Mouse (Mus musculus) CH12F3 (cell line): Measurements from ENCODE around the gene Zg16.

Experiments
- in situ Hi-C: fragments of 300-500 bp; cut with MboI; formaldehyde crosslinking; loops from 2 replicates; pipeline ENCODE4 v1.14.3; 2020; ENCODE audit warnings: low sequenced_read_pairs

Zg16 gene

DNA sequence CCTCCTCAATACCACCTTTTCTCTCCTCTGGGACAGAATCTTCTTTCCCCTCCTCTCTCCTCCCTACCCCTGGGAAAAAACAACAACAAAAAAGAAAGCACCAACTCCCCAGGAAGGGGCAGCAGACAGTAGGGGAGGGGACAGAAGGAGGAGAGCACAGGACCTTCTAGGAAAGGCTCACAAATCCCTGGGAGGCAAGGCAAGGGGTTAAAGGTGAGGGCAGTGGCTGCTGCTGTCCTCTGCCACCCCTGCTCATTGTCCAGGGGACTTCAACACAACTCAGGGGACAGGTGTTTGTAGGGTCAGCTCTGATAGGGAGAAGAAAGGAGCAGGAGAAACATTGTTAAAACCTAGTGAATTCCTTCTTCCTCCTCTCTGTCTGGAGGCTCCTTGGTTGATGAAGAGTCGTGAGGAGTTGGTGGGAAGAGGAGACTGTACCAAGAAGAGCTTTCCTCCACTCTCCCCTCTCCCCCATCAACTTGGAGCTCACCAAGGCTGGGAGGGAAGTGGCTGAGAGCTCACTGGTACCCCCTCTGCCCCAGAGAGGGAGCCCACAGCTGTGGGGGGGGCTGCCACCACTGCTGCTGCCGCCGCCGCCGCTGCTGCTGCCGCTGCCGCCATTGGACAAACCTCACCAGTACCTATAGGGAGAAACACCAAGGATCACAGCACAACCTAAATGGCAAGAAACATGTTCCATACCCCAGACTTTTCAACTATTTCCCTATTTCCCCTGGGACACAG lies 64.4 kb downstream of the Zg16 start:
- in situ Hi-C loops, result no loop called here

DNA sequence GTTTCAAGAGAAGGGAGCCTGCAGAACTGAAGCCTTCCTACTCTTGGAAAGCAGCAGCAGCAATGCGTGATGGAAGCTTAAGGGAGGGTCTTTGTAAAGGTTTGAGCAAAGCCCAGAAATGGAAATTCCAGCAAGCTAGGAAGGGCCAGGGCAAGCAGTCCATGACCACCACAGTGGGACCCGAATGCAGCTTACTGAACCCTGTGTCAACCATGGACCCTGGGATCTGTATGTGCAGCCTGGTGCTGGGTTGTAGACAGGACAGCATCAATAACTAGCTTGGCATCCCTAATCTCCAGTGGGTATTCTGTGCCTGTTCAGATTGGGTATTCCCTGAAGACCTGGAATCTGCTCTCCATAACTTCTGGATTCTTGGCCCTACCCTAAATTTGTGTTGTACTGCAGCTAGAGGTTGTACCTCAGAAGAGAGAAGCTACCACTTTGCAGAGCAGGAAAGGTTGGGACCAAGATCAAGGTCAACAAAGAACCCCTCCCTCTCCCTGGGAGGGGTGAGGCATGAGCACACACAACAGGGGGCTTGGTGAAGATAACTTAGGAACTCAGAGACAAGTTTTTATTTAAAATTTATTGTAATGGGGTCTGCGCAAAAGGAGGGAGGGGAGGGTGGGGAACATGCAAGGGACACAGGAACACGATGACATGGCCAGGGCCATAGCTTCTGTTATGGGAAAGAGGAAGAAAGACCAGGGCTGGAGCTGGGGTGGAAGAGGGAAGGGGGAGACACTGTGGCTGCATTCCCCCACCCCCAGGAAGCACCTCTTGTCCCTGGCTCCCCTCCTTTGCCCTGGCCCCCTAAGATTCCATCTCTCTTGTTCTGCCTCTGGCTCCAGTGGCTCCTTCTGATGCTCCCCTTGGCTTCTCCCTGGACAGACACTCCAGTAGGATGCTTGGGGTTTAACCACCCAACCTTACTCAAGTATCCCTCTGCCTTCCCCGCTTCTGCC lies 65.3 kb downstream of the Zg16 start:
- in situ Hi-C loops, result no loop called here

DNA sequence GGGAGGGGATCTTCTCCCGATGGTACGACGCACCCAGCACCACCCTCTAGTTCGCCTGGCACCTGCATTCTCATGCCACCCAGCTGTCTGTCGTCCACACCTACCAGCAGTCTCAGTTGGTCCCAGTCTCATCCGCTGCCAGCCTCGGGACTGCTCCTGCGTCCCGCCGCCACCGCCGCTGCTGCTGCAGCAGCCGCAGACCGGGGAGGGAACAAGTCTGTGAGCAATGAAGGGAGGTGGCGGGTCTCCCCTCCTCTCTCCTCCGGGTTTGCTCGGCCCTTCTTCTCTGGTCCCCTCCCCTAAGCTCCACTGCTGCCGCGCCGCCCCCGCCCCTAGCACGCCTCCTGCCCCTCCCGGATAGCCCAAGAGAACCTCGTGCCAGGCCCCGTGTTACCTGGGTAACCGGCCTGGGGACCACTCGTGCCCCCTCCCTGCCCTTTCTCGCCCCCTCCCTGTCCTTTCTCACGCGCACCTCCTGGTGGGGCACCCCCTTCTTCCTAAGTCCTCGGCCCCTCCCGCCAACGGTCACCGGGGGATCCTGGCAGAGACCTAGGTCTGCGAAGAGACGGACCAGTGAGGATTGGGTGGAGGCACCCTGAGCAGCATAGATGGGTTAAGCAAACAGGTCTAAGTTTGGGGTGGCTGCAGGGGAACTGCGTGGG lies 66.1 kb downstream of the Zg16 start, which contains the start of the genes Gm42742 and Prrt2:
Gm42742 (minus strand) TSS at position 197 of the 662 bp plus-strand sequence.
Prrt2 (minus strand) TSS at position 311 of the 662 bp plus-strand sequence.
- in situ Hi-C loops, result no loop called here

DNA sequence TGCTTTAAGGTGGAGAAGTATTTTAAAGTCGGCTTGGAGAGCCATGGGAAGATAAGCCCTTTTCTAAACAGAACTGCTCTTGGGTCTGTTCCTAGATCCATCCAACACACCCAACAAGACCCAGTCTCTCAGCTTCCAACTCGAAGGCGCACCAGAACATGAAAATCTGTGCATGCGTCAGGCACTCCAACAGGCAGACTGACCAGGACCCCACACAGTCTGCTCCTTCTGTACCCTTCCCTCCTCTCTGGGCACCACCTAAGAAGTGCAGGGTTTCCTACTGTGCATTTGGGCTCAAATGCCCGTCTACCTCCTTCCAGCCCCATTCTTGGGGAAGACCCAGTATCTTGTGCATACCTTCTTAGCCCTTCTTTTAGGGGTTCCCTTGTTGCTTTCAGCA lies 66.6 kb downstream of the Zg16 start:
- in situ Hi-C loops, result no loop called here

DNA sequence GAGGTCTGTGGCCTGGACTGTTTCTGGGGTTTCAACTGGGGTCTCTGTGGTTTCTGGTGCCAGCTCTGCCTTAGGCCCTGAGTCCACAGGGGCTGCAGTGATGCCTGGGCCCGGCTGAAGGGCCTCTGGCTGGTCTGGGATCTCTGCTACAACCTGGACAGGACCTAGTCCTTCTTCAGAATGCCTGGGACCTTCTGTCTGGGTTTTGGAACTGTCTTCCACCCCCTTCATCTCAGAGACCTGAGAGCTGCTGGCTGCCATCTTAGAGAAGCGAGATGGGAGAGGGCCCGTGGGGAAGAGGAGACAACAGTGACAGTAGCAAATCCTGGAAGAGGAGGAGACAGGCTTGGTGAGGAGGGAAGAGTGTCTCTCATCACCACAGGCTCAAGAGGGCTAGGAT lies 67.1 kb downstream of the Zg16 start:
- in situ Hi-C loops, result no loop called here

DNA sequence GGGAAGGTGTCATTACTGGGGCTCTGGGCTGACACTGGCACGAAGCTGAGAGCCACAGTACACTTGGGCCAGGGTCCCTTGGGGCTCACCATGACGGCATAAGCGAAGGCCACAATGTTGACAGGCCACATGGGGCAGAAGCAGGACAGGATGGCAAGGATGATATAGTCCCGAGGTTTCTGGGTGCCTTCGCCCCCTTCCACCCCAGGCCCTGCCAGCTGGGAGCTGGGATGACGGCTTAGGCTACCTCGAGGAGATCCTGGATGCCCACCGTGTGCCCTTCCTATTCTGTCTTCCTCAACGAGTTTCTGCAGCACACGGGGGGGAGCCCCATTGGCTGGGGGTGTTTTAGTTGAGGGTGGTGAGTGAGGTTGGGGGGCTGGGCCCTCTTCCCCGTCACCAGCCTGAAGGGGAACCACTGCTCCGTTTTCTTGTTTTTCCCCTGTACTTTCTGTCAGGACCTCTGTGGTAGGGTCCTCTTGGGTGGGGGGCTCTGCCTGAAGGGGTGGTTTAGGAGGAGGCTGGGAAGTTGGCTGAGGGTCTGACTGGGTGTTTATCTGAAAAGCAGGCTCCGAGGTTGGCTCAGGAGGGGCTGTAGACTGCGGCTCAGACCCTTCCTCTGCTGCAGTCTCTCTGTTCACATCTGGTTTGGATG lies 67.7 kb downstream of the Zg16 start:
- in situ Hi-C loops, result no loop called here

DNA sequence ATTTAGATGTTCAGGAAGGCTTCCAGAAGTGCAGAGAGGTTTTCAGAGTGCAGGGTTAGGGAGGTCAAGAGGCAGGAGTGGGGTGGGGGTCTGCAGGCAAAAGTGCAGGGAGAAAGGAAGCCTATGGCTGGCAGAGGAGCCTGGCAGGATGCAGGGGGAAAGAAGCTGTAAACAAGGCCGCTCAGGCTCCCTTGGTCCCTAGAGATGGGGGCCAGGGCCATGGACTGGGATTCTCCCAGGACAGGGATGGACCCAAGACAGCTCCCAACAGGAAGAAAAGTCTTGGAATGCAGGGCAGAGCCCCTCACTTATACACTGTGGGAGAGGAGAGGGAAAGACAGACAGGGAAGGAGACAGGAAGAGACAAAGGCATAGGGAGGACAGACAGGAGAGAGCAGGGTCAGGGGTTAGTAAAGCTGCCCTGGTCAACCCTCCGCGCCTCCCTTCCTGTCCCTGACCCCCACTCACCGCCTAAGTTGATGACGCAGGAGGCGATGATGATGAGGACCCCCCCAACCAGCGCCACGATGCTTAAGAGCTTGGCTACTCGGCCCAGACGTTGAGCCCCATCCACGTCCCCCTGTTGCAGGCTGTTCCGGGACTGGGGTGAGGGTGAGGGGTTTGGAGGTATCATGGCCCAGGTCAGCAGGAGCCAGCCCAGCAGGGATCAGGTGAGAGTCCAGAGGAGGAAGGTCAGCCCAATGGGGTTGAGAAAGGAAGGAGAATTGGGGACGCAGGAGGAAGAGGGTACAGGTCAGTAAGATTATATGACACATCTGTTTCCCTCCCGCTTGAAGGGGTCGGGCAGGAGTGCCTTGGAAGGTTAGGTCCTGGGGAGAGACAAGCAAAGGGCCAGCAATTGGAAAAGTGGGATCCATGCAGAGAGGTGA lies 68.5 kb downstream of the Zg16 start:
- in situ Hi-C loops, result no loop called here

DNA sequence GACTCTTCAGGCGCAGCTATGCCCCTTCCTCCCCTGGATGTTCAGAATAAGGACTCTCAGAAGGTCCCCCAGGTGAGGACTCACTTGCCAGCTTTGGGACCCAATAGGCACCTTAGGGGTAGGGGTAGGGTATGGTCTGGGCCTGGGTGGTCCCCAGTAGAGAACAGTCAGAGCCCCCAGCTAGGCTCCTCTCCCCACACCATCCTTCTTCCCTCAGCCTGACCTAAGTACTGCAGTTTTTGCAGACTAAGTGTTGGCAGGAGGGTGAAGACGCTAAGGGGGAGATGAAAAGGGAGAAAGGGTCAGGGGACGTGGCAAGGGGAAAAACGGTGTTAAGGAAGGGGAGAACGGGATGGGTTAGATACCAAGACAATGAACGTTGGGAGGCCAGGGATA lies 69.2 kb downstream of the Zg16 start:
- in situ Hi-C loops, result no loop called here

DNA sequence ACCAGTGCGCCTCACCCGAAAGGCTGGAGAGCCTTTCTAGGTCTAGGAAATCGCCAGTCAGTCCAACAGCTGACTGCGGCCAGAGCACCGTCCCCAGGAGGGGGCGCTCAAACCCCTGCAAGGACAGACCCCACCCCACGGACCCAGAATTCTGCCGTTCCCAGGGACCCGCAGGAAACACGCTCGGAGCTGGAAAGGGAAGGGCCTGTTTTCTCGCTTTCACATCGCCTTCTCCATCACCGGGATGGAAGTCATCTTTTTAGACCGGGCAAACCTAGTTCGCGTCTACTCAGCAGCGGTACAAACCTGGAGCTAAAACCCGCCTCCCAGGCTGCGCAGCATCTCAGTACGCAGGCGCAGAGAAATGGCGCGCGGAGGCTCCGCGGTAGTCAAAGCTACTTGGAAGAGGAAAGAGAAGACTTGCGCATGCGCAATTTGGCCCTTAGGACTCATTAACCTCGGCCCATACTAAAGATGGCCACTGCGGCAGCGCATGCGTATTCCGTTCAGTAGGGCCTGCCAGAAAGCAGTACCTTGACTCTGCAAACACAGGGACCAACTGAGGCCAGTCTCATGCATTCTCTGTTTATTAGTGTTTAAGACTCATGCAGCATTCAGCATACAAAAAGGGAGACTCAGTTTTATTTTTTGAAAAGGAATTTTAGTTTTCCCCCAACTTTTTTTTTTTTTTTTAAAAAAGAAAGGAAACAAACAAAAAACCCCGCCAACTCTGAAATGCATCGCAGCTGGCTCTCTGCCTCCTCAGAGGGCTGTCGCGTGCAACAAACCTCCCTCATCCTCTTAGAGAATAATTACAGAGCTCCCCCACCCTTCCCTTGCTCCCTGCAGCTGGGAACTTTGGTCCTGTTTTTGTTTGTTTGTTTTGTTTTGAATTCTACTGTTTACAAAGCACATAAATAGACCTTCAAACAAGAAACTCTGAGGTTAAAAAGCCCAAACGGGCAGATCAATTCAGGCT lies 69.9 kb downstream of the Zg16 start, which contains the start of gene Pagr1a:
Pagr1a (minus strand) TSS at position 382 of the 979 bp plus-strand sequence.
- in situ Hi-C loops, result no loop called here

DNA sequence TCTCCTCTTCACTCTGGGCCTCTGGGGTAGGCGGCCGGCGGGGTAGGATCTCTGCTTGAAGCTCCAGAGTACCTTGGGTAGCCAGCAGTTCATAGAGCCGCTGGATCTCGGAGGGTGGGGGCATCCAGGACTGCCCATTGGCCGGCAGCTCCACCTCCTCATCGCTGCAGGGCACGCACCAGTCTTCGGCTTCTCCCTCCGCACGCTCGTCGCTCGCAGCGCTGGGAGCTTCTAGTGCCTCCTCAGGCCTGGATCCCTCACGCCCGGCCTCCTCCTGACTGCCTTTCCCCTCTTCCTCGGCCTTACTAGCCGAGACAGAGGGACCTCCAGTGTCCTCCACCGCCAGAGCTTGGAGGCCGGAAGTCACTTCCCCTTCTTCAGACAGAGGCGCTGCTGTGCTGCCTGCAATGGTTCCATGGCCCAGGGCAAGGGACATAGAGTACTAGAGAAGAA lies 70.6 kb downstream of the Zg16 start:
- in situ Hi-C loops, result no loop called here

DNA sequence TGATC lies 70.8 kb downstream of the Zg16 start, which contains the start of gene Pagr1b:
Pagr1b (minus strand) TSS at position 4 of the 5 bp plus-strand sequence.
- in situ Hi-C loops, result no loop called here

DNA sequence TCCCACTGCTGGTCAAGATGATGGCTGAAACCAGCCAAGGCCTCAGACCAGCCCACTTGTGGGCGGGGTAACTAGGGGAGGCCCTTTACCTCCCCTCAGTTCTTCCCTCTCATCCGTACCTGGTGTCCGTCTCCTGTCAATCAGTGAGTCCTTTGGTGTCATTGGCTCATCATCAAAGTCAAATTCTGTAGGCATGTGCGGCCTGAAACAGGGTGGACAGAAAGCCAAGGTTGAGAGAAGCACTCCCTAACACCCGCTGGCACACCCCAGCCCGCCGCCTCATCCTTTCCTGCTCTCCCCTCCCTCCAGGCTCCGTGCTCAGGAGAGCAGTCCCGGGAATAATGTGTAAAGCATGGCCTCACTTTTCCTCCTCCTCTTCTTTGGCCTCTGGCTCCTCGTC lies 71.0 kb downstream of the Zg16 start:
- in situ Hi-C loops, result no loop called here

DNA sequence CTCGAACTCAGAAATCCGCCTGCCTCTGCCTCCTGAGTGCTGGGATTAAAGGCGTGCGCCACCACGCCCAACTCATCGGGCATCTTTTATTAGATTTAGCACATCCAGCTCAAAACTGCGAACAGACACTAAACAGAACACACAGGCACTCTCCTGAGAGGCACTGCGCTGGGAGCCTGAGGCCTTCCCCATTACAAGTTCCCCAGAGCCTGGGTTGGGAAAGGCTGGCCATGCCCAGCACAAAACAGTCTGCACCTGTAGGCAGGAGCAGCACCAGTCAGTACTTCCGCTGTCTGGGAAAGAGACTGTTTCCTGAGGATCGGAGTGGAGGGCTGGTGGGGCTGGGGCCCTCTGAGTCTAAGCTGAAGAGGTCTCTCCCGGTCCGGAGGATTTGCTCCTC lies 72.1 kb downstream of the Zg16 start:
- in situ Hi-C loops, result no loop called here

DNA sequence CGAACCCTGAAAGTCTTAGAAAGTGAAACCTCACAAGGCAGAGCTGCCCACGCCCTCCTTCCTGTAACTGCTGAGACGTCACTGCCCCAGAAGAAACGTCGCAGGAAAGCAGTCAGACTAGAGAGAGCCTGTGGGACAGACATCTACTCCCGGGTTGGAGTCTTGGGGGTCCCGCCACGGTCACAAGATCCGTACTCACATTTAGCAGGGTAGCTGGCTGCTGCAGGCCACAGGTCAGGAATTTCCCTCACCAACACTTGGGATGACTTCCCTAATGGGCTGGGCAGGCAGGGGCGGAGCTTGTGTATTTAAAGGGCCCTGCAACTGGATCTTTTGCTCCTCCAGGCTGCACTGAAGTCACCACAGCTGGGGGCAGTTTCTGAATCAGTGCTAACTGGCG lies 72.8 kb downstream of the Zg16 start, which contains the start of gene Mvp:
Mvp (minus strand) TSS at position 302 of the 400 bp plus-strand sequence.
- in situ Hi-C loops, result no loop called here

DNA sequence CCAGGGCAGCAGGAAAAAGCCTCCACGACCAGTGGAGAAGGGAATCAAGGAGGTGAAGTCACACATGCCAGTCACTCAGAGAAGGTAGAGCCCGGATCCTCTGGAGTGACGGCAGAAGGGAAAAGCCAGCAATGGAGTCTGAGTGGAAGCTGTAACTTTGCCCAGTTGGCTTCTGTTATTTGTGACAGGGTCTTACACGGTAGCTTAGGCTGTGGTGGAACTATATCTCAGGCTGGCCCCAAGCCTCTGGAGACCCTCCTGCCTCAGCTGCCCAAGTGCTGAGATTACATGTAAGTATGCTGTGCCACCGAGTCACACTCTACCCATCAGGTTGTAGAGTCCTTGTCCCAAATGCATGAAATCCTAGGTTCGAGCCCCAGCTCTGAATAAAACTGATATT lies 73.7 kb downstream of the Zg16 start:
- in situ Hi-C loops, result no loop called here

DNA sequence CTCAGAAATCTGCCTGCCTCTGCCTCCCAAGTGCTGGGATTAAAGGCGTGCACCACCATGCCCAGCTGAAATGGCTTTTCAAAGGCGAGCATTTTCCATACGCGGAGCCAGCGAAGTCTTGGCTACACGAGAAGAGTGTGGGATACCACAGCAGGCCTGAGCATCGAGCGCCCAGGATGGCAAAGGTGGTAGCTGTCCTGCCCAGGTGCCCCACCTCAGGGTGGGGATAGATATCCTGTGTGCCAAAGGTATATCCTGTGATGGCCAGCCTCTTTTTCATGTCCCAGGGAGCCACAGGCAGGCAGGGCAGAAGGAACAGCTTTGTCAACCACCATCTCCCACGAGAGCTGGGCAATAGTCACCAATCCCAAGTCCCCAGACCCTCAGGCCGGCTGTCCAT lies 74.3 kb downstream of the Zg16 start:
- in situ Hi-C loops, result no loop called here

DNA sequence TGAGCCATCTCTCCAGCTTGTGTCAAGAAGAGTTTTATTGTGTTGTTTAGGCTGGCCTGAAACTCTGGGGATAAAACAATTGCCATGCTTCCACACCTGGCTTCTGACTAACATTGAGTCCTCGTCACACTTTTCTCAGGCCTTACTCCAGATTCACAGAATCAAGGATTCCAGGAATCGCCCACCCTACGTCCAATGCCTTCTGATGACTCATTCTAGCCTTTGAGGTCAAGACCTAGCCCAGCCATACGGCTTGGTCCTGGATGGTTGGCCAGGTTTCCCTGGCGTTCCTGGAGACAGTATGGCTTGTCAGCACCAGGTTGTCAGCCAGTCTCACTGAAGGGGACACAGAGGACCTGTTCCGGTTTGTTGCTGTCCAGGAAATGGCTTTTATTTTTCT lies 74.8 kb downstream of the Zg16 start:
- in situ Hi-C loops, result no loop called here

DNA sequence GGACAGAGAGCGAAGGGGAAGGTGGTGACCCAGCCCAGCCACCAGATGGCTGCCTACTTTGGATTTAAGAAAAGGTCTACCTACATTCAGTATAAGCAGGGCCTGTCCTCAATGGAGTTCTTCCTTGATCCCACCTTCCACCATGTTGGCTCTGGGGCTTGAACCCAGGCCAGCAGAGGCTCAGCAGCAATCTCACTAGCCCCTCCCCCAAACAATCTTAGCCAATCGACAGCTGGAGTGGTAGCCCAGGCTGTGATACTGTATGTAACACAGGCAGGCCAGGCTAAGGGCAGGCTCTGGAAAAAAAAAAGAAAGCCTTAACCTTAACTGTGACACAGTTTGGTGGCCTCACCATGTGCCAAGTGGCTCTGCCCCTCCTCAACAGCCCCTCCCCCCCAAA lies 75.4 kb downstream of the Zg16 start:
- in situ Hi-C loops, result no loop called here

DNA sequence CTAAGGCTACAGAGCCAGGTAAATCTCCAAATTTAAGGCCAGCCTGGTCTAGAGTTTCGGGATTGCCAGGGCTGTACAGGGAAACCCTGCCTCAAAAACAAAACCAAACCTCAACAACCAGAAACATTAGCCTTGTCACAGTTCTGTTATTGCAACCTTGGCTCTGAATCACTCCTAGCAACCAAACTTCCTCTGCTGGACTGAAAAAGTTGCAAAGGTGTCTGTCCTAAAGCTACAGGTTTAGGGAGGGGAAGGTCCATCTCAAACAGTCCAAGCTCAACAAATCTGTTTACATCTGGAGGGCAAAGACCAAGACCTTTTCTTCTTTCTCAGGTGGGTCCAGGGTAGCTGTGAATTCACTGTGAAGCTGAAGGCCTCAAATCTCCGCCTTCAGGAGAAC lies 76.1 kb downstream of the Zg16 start:
- in situ Hi-C loops, result no loop called here
